Mouse (Mus musculus) small intestine, adult 2 months (tissue): ENCODE results near the gene 1700030K09Rik. TPM values are rescaled to one million over a fixed set of nuclear protein-coding genes. Genes with fewer than 3 reads are reported as not detected.

ENCODE experiments used
- H3K27ac ChIP-seq: fragments of 200-500 bp; 2 replicates; pipeline ENCODE4 v1.5.1; 2012; ENCODE audit warnings: low read depth, low read length, control low read depth, inconsistent platforms; ENCODE audit not compliant: insufficient read depth
- H3K27me3 ChIP-seq: fragments of 200-500 bp; 2 replicates; pipeline ENCODE4 v1.6.1; 2012; ENCODE audit warnings: mild to moderate bottlenecking, moderate library complexity, low read length, inconsistent platforms; ENCODE audit not compliant: control insufficient read depth, insufficient read depth
- H3K36me3 ChIP-seq: fragments of 200-500 bp; 2 replicates; pipeline ENCODE4 v1.6.1; 2012; ENCODE audit warnings: mild to moderate bottlenecking, low read length, control low read depth, inconsistent platforms; ENCODE audit not compliant: control insufficient read depth, insufficient read depth
- H3K4me1 ChIP-seq: fragments of 200-500 bp; 2 replicates; pipeline ENCODE4 v1.6.1; 2012; ENCODE audit warnings: low read length, inconsistent platforms, mixed read lengths; ENCODE audit not compliant: control insufficient read depth, insufficient read depth, insufficient read length
- H3K4me3 ChIP-seq: fragments of 200-500 bp; 2 replicates; pipeline ENCODE4 v1.5.1; 2012; ENCODE audit warnings: low read depth, mild to moderate bottlenecking, control low read depth, inconsistent platforms, low read length, moderate library complexity
- CTCF ChIP-seq: fragments of 200-500 bp; IDR thresholded peaks from 2 replicates; pipeline ENCODE4 v1.5.1; 2012; ENCODE audit warnings: low read depth, mild to moderate bottlenecking, control low read depth, inconsistent platforms, low read length, moderate library complexity, mixed read lengths; ENCODE audit not compliant: insufficient replicate concordance, insufficient read length; ENCODE audit errors: extremely low read depth
- POLR2A ChIP-seq: fragments of 200-500 bp; IDR thresholded peaks from 2 replicates; pipeline ENCODE4 v1.6.1; 2012; ENCODE audit warnings: low read depth, mild to moderate bottlenecking, control low read depth, inconsistent platforms, low read length, moderate library complexity
- WGBS: fragments of 180-500 bp; shearing (Covaris S2); methylation state at CpG from one replicate; pipeline ENCODE4 v1.1.7; 2018; 5-methylcytosine and 5-hydroxymethylcytosine counted together
- polyA plus RNA-seq: library from polyadenylated mRNA; depleted of rRNA; stranded (reverse); fragments of >200 nt; gene quantifications from 2 replicates; pipeline ENCODE4 v1.2.3, GENCODE M21; 2012

The 1700030K09Rik gene
- polyA plus RNA-seq, 1 experiment, result 3.2 TPM

DNA sequence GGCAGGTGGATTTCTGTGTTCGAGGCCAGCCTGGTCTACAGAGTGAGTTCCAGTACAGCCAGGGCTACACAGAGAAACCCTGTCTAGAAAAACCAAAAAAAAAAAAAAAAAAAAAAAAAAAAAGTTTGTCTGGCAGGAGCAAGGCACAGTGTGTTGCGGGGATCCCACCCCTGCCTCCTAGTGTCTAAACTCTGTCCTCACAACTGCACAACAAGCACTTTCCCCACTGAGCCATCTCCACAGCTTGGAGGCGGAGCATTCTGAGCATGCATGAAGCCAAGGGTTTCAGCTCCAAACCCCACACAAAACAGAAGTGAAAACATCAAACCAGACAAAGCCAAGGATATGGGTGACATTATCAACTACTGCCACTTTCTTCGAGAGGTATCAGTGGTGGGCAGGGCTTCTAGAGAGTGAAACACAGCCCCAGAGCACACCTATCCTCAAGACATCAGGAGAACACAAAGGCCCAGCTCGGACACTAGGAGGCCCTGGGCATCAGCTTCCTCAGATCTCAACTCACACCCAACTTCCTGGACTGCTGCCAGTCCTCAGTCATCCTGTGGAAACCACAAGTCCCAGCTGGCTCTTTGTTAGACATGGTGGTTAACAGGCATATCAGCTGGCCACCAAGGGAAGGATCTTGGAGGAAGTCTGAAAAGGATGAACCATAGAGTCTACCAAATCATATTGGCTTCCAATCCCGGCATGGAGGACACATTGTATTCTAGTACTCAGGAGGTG, 41.9 kb downstream of the 1700030K09Rik start:
- no peak overlapping the region for H3K4me3 ChIP-seq
- TF ChIP-seq CTCF (no peak), POLR2A (no peak)
- H3K36me3 ChIP-seq, result peaks cover 63% of the 10 kb centered on the region
- WGBS, result 75% methylated on average over 6 of the region's 6 CpGs
- H3K27me3 ChIP-seq, result no peaks in the 10 kb centered on the region
- H3K27ac ChIP-seq, result no peak overlapping the region
- peaks cover 9% of the 10 kb centered on the region for H3K4me1 ChIP-seq

DNA sequence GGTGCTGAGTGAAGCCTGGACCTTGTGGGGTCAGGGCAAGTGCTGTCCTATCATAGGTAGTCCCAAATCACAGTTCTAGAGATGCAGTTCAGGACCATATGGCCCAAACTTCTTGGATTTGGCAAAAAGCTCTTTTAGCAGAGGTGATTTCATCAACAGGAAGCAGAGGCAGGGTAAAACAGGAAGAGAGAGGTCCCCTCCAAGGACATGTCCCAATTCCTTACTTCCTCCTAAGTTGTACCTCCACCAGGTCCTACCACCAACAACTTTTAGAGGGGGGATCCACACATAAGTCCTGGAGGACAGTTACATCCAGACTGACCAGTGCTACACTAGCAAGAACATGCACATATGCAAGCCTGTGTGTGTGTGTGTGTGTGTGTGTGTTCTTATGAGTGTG, 43.3 kb downstream of the 1700030K09Rik start:
- Histone ChIP-seq H3K27me3 (no peaks in the 10 kb centered on the region), H3K36me3 (peaks cover 60% of the 10 kb centered on the region), H3K4me1 (peaks cover 13% of the 10 kb centered on the region), H3K4me3 (no peak overlapping the region), H3K27ac (no peak overlapping the region)
- TF ChIP-seq POLR2A (no peak), CTCF (no peak)

GRCm38 (mm10) chr8:72491017-72491416, 47.3 kb downstream of the 1700030K09Rik start:
- no peak overlapping the region for H3K4me3 ChIP-seq
- WGBS, result 41% methylated on average over 2 of the region's 2 CpGs
- no peaks in the 10 kb centered on the region for H3K27me3 ChIP-seq
- peak overlapping the region; percentile 88 for H3K27ac ChIP-seq
- TF ChIP-seq CTCF (no peak), POLR2A (no peak)
- H3K4me1 ChIP-seq, result peaks cover 16% of the 10 kb centered on the region
- peaks cover 33% of the 10 kb centered on the region for H3K36me3 ChIP-seq

DNA sequence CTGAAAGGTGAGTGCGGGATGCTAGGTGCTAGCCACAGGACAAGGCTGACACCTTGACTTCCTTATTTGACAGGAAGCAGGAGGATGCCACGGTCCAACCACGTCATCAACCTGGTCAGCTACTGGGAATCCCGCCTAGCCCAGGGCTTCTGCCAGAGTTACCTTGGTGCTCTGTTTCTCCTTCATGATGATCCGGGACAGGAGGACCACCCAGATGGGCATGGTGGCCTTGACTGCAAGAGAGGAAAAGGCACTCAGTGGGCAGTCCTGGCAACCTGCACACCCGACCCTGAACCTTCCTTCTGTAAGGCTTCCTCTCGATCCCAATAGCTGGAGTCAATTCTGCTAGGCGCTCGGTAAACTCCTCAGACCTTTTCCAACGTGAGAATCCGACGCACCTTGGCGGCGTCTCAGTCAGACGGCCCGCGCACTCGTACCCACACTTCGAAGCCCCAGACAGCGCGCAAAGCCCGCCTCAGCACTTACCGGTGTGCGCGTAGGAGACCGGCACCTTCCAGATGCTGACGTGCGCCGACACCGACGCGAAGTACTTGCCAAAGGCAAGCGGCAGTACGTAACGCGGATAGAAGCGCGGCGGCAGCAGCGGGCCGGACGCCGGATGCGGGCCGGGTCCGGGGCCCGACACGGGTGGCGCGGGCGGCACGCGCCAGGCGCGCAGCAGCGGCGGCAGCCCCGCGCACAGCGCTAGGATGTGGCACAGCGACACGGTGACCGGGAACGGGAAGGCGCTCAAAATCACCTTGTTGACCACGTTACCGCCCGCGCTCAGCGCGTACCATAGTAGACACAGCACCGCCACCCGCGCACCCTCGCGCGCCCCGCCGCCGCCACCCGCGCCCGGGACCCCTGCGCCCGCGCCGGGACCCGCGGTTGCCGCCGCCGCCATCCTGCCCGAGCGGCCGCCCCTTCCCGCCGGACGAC, 48.3 kb downstream of the 1700030K09Rik start, which contains the start of gene Slc35e1:
TSS of gene Slc35e1 (minus strand) at position 935 of the 942 bp plus-strand sequence.
- H3K36me3 ChIP-seq, result peaks cover 37% of the 10 kb centered on the region
- TF ChIP-seq CTCF (no peak), POLR2A (peak; percentile 31; the same call in 1 of the 2 replicates)
- peaks cover 16% of the 10 kb centered on the region for H3K4me1 ChIP-seq
- peak within 1 kb of the TSS; percentile 79 for H3K4me3 ChIP-seq
- H3K27me3 ChIP-seq, result no peaks in the 10 kb centered on the region
- H3K27ac ChIP-seq, result peak within 1 kb of the TSS; percentile 88
- WGBS, result under 1% methylated on average over 90 of the region's 98 CpGs

GRCm38 (mm10) chr8:72492622-72493081, 49.0 kb downstream of the 1700030K09Rik start:
- no peaks in the 10 kb centered on the region for H3K27me3 ChIP-seq
- peak overlapping the region; percentile 59; the same call in 1 of the 2 replicates for H3K27ac ChIP-seq
- peaks cover 16% of the 10 kb centered on the region for H3K4me1 ChIP-seq
- peaks cover 33% of the 10 kb centered on the region for H3K36me3 ChIP-seq
- WGBS, result under 1% methylated on average over 55 of the region's 56 CpGs
- peak overlapping the region; percentile 79 for H3K4me3 ChIP-seq
- TF ChIP-seq POLR2A (no peak), CTCF (no peak)

DNA sequence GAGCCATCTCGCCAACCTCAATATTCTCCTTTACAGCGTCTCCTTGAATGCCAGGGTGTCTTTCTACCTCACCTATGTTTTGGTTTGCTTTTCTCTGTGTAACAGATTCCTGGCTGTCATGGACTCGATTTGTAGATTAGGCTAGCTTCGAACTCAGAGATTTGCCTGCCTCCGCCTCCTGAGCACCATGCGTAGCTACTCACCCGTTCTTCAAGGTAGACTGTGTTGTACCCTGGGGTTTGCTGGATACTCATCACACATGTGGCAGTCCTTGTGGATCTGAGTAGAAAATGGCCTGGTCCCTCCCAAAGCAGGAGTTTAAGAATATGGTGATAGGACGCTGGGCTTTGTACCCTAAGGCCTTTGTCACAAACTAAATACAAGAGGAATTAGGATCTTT, 49.7 kb downstream of the 1700030K09Rik start:
- H3K36me3 ChIP-seq, result peaks cover 27% of the 10 kb centered on the region
- H3K4me3 ChIP-seq, result peak overlapping the region; percentile 79; the same call in 1 of the 2 replicates
- H3K4me1 ChIP-seq, result peaks cover 16% of the 10 kb centered on the region
- 0 out of 2 replicates have a peak overlapping the region, but pooled peaks have one; percentile 59 for H3K27ac ChIP-seq
- 7% methylated on average over 8 of the region's 8 CpGs for WGBS
- TF ChIP-seq CTCF (no peak), POLR2A (no peak)
- no peaks in the 10 kb centered on the region for H3K27me3 ChIP-seq
